Mouse (Mus musculus): ENCODE measurements at regions not wholly inside any gene's neighbourhood (a gene's known extent, or its start where the extent isn't known, plus 50 kb on each side); places are given as distances from the start of the nearest gene placed in this dataset.

DNA sequence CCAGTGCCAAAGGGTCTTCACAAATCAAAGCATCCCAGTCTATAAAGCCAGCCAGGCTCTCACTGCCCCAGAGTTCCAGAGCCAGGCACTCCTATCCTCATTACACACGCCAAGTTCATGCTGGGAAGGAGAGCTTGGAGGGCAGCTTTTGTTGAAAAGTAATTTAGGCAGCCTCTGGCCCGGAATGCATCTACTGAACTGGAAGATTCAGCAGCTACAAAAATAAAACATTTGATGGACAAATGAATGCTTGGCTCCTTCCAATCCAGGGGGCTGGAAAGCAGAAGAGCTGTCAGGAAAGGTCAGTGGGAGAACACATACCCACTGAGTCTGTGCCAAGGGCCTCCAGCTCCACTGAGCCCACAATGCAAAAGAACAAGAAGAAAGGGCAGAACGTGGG lies 96.4 kb upstream of the Ngly1 start:
- TF ChIP-seq CTCF (IDR thresholded peaks at IDR 0.05; ENCODE audit: low read depth) (no peak), EP300 (IDR thresholded peaks at IDR 0.05; ENCODE audit: low read depth) (no peak)
